Mouse (Mus musculus): Measurements from ENCODE around the gene Cited4. TPM values are rescaled to one million over a fixed set of nuclear protein-coding genes. Genes with fewer than 3 reads are reported as not detected.

Cited4 gene
- not detected in 2 replicates for polyA plus RNA-seq (2011; ENCODE audit: insufficient read length, low read depth, missing spikeins)

DNA sequence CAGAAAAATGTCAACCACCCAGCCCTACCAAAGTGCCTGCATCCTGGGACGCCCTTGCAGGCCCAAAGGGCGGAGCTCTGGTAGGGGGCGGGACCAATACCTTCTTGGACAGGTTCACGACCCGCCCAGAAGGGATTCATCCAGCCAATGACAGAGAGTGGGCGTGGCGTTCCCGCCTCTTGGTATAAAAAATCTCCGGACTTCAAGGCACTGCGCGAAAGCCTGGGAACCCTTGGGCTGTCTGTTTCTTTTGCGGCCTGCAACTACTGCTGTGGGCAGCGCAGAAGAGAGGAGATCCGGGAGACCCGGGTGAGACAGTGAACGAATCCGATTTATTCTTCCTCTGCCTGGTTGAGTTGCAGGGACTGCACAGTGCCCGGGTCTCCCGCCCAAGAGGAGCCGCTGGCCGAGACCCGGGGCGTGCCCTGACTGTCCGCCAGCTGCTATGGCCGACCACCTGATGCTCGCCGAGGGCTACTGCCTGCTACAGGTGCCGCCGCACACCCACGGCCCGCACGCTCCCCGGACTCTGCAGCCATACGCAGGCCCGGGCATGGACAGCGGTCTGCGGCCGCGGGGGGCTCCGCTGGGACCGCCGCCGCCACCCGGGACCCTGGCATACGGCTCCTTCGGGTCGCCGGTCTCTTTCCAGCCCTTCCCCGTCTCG lies at the start of gene Cited4:
Cited4 (plus strand) TSS at position 215 of the 667 bp plus-strand sequence.
- Histone ChIP-seq H3K4me3 (ENCODE audit: insufficient read depth, low read length) (peak within 1 kb of the TSS; percentile 20), H3K27ac (ENCODE audit: insufficient read depth, low read length) (no peak within 1 kb of the TSS)
- TF ChIP-seq POLR2A (IDR thresholded peaks at IDR 0.05; ENCODE audit: low read depth, low read length): 0 out of 2 replicates have a peak, but pooled peaks have one; percentile 36
- no peak for TF ChIP-seq CTCF (IDR thresholded peaks at IDR 0.05; ENCODE audit: borderline replicate concordance, insufficient read depth, low read length)

DNA sequence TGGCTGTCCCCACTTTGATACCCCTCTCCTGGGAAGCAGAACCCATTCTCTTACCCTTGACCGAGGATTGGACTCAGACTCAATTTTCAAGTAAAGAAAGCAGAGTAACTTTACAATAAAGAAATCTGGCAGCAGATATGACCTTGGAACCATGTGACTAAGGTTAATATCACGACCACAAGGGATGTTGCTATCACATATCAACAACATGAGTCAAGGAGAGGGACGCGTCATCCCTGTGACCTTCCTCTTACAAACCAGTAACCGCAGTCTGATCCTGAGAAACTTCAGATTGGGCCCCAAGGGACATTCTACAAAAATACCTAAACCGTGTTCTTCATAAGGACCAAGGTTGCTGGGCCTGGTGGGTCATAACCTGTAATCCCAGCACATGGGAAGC lies 38.6 kb upstream of the Cited4 start:
- H3K4me1 ChIP-seq (ENCODE audit: control insufficient read depth, insufficient read depth, low read length): no peaks in the 10 kb centered on the region
- no peak overlapping the region for H3K27ac ChIP-seq (ENCODE audit: insufficient read depth, low read length)
- no peak overlapping the region for H3K4me3 ChIP-seq (ENCODE audit: insufficient read depth, low read length)
- no peak for TF ChIP-seq POLR2A (IDR thresholded peaks at IDR 0.05; ENCODE audit: low read depth, low read length)
- no peak for TF ChIP-seq CTCF (IDR thresholded peaks at IDR 0.05; ENCODE audit: borderline replicate concordance, insufficient read depth, low read length)

More for the DNA sequence above, at the start of gene Cited4:
- H3K4me1 ChIP-seq (ENCODE audit: control insufficient read depth, insufficient read depth, low read length): no peaks in the 10 kb centered on the region

DNA sequence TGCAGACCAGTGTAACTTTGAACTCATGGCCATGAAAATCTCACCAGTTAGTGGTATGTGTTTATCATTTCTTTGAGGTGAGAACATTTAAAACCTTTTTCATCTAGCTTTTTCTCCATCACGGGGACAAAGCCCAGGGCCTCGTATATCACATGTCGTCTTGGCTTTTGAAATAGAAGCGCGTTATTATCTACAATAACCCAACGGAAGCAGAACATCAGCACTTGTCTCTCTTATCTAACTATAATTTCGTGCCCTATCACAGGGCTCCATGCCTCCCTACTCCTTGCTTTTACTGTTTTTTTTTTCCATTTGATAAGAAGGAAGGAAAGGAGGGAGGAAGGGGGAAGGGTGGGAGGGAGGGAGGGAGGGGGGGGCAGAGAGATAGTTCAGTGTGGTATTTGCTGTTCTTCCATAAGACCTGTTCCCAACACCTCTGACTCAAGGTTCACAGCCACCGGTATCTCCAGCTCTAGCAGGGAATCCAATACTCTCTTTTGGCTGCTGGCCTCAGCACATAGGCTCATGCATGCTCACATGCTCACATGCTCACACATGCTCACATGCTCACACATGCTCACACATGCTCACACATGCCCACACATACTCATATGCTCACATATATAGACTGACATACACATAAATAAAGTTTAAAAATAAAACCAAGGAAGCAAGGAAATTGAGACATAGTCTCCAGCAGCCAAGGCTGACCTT lies 36.0 kb upstream of the Cited4 start:
- Histone ChIP-seq H3K27ac (ENCODE audit: insufficient read depth, low read length) (no peak overlapping the region), H3K4me1 (ENCODE audit: control insufficient read depth, insufficient read depth, low read length) (no peaks in the 10 kb centered on the region), H3K4me3 (ENCODE audit: insufficient read depth, low read length) (no peak overlapping the region)
- no peak for TF ChIP-seq CTCF (IDR thresholded peaks at IDR 0.05; ENCODE audit: borderline replicate concordance, insufficient read depth, low read length)
- TF ChIP-seq POLR2A (IDR thresholded peaks at IDR 0.05; ENCODE audit: low read depth, low read length): no peak

DNA sequence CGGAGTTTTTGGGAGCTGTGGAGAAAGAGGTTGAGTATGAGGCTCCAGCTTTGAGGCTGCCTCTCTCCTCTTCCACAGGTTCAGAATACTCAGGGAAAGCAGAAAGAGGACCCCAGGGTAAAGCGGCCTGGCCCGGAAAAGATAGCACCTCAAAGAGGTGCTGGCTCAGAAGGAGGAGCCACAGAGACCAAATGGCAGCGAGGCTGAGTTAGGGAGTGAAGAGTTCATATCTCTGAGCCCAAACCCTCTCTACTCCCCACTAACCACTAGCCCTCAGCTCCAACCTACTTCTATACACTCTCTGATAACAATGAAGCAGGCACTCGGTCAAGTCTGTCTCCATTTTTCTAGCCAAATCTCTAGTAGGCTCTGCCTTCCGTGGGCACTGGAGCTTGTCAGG lies 34.5 kb upstream of the Cited4 start:
- no peak overlapping the region for H3K27ac ChIP-seq (ENCODE audit: insufficient read depth, low read length)
- H3K4me1 ChIP-seq (ENCODE audit: control insufficient read depth, insufficient read depth, low read length): no peaks in the 10 kb centered on the region
- no peak for TF ChIP-seq CTCF (IDR thresholded peaks at IDR 0.05; ENCODE audit: borderline replicate concordance, insufficient read depth, low read length)
- TF ChIP-seq POLR2A (IDR thresholded peaks at IDR 0.05; ENCODE audit: low read depth, low read length): no peak
- no peak overlapping the region for H3K4me3 ChIP-seq (ENCODE audit: insufficient read depth, low read length)

DNA sequence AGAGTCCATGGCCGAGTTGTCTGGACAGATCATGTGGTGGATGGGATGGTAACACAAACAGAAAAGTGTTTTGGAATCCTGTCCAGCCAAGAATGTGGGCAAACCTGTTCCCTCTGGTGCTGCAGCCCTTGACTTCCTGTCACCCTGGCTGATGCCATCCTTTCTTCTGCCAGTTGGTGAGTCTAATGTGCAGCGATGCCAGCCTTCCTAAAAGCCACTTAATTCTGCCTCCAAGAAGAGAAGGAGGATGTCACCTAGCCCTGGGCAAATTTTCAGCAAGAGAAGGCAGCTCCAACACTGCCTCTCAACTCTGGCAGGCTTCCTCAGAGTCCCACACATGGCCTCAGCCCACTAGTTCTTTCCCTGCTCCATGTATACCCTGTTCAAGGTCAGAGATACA lies 31.0 kb upstream of the Cited4 start:
- Histone ChIP-seq H3K4me3 (ENCODE audit: insufficient read depth, low read length) (no peak overlapping the region), H3K4me1 (ENCODE audit: control insufficient read depth, insufficient read depth, low read length) (no peaks in the 10 kb centered on the region), H3K27ac (ENCODE audit: insufficient read depth, low read length) (no peak overlapping the region)
- TF ChIP-seq CTCF (IDR thresholded peaks at IDR 0.05; ENCODE audit: borderline replicate concordance, insufficient read depth, low read length): no peak

DNA sequence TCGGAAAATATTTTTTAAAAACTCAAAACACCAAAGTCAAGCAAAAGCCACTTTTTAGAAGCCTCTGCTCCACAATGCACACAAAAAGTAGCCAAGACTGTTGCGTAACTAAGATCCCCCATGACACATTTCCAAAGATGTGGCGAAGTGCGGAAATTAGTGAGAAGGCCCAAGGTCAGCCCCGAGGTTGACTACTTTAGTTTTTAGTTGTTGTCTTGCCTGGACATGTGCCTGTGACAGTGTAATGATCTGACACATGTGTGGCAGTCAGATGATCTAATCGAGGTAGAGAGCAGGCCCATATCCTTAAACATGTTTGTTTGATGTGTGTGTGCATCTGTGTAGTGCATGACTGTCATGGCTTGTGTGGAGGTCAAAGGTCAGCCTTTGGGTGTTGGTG lies 24.4 kb upstream of the Cited4 start:
- Histone ChIP-seq H3K4me3 (ENCODE audit: insufficient read depth, low read length) (no peak overlapping the region), H3K4me1 (ENCODE audit: control insufficient read depth, insufficient read depth, low read length) (no peaks in the 10 kb centered on the region), H3K27ac (ENCODE audit: insufficient read depth, low read length) (no peak overlapping the region)
- no peak for TF ChIP-seq POLR2A (IDR thresholded peaks at IDR 0.05; ENCODE audit: low read depth, low read length)
- no peak for TF ChIP-seq CTCF (IDR thresholded peaks at IDR 0.05; ENCODE audit: borderline replicate concordance, insufficient read depth, low read length)

DNA sequence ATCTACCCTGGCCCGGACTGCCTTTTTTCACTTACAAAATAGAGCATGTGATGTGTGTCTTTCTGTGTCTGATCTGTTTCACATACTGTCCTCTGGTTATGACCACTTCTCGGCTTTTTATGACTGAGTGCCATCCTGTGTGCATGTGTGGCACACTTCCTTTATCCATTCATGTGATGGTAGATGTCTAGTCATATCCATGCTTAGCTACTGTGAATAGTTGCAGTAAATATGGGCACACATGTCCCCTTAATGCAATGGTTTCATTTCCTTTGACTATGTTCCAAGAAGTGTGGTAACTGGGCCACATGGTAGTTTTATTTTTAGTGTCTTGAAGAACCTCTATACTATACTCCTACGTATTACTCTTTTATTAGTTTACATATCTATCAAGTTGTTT lies 22.5 kb upstream of the Cited4 start:
- Histone ChIP-seq H3K27ac (ENCODE audit: insufficient read depth, low read length) (no peak overlapping the region), H3K4me1 (ENCODE audit: control insufficient read depth, insufficient read depth, low read length) (no peaks in the 10 kb centered on the region), H3K4me3 (ENCODE audit: insufficient read depth, low read length) (no peak overlapping the region)
- TF ChIP-seq POLR2A (IDR thresholded peaks at IDR 0.05; ENCODE audit: low read depth, low read length): no peak
- TF ChIP-seq CTCF (IDR thresholded peaks at IDR 0.05; ENCODE audit: borderline replicate concordance, insufficient read depth, low read length): no peak

DNA sequence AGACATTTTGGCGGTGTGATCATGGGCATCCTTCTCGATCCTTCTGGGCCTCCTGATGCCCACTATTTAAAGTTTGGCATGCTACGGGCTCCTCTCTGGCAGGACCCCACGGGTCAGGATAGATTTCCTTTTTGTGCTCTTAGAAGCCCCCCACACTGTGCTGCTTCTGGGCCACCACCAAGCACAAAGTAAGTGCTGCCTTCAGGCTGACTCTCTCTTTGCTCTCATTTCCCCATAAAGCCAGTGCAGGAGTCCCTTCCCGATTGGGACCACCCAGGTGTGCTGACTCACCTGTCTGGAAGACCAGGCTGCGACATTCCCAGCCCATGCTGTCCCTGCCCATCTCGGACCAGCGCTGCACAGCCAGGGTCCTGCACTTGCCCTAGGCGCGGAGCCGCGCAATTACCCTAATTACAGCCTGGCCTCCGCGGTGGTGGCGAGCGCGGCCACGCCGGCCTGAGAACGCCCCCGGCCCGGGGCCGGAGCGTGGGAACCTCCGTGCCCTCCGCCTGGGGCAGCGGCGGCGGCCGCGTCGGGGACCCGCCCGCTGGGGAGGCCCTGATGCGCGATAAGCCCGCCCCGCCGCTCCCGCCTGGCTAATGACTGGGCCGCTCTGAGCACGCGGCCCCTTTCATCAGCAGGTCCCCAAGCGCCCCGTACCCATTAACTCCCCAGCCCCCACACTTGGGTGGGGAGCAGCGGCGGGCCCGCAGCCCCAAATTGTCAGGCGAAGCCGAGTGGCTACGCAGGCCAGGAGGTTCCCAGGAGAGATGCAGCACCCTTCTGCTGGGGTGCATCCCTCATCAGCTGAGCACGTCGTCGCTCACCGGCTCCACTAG lies 16.8 kb upstream of the Cited4 start:
- Histone ChIP-seq H3K27ac (ENCODE audit: insufficient read depth, low read length) (no peak overlapping the region), H3K4me1 (ENCODE audit: control insufficient read depth, insufficient read depth, low read length) (no peaks in the 10 kb centered on the region), H3K4me3 (ENCODE audit: insufficient read depth, low read length) (no peak overlapping the region)
- TF ChIP-seq CTCF (IDR thresholded peaks at IDR 0.05; ENCODE audit: borderline replicate concordance, insufficient read depth, low read length): no peak
- TF ChIP-seq POLR2A (IDR thresholded peaks at IDR 0.05; ENCODE audit: low read depth, low read length): no peak

DNA sequence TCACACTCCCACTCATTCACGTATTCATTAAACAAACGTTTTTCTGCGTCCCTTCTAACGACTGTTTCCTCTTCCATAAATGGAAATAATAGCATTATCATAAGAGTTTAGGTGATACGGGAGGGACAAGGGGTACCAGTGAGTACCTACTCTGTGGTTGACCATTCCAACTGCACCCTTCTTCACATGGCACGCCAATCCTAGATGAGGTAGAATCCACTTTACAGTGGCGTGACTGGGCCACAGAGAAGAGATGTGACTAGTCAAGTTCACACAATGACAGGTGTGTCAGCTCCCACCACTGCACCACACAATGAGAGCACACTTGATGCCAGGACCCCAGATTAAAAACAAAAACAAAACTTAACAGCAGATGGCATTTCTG lies 16.2 kb upstream of the Cited4 start:
- Histone ChIP-seq H3K27ac (ENCODE audit: insufficient read depth, low read length) (no peak overlapping the region), H3K4me1 (ENCODE audit: control insufficient read depth, insufficient read depth, low read length) (no peaks in the 10 kb centered on the region), H3K4me3 (ENCODE audit: insufficient read depth, low read length) (no peak overlapping the region)
- TF ChIP-seq CTCF (IDR thresholded peaks at IDR 0.05; ENCODE audit: borderline replicate concordance, insufficient read depth, low read length): no peak
- no peak for TF ChIP-seq POLR2A (IDR thresholded peaks at IDR 0.05; ENCODE audit: low read depth, low read length)

Measured in embryonic fibroblast, embryonic 13.5 days (primary cell).